Mouse (Mus musculus) MEL (cell line): Measurements from ENCODE around the gene Mia. TPM values are rescaled to one million over a fixed set of nuclear protein-coding genes. Genes with fewer than 3 reads are reported as not detected.

Experiments used
- DNase-seq: peaks from one replicate; pipeline ENCODE4 v3.0.0; 2011; ENCODE audit warnings: low read depth, low spot score
- H3K27ac ChIP-seq: 2 replicates; pipeline ENCODE4 v1.5.1; 2012; ENCODE audit warnings: low read depth, mild to moderate bottlenecking, control low read depth, low read length, moderate library complexity; ENCODE audit not compliant: control insufficient read depth
- H3K27me3 ChIP-seq, 2 experiments: fragments of 150-350 bp in 1 of 2; sonication (generic) in 1 of 2; 2 replicates each; pipeline ENCODE4 v1.6.1; 2012; ENCODE audit warnings: low read length in 2 of 2, mild to moderate bottlenecking in 2 of 2, improper control_type of control experiment in 1 of 2, moderate library complexity in 1 of 2; ENCODE audit not compliant: insufficient read depth in 2 of 2, control insufficient read depth in 1 of 2
- H3K36me3 ChIP-seq, 2 experiments: 2 replicates each; pipeline ENCODE4 v1.6.1; 2012 to 2014; ENCODE audit warnings: low read length in 2 of 2, improper control_type of control experiment in 1 of 2, inconsistent platforms in 1 of 2, mild to moderate bottlenecking in 1 of 2; ENCODE audit not compliant: insufficient read depth in 2 of 2, control insufficient read depth in 1 of 2
- H3K4me1 ChIP-seq, 2 experiments: fragments of 150-350 bp in 1 of 2; sonication (generic) in 1 of 2; 2 replicates each; pipeline ENCODE4 v1.6.1; 2012; ENCODE audit warnings: low read length in 2 of 2, improper control_type of control experiment in 1 of 2, mild to moderate bottlenecking in 1 of 2; ENCODE audit not compliant: insufficient read depth in 2 of 2, control insufficient read depth in 1 of 2
- H3K4me3 ChIP-seq, 2 experiments: fragments of 150-350 bp in 1 of 2; sonication (generic) in 1 of 2; 2 replicates each; pipeline ENCODE4 v1.5.1; 2012; ENCODE audit warnings: low read depth in 2 of 2, low read length in 2 of 2, mild to moderate bottlenecking in 2 of 2, moderate library complexity in 2 of 2, control low read depth in 1 of 2, improper control_type of control experiment in 1 of 2; ENCODE audit not compliant: control insufficient read depth in 1 of 2, insufficient read depth in 1 of 2
- H3K79me2 ChIP-seq: 2 replicates; pipeline ENCODE4 v1.6.1; 2012; ENCODE audit warnings: mild to moderate bottlenecking, low read length, moderate library complexity; ENCODE audit not compliant: control insufficient read depth, poor library complexity, insufficient read depth
- H3K9ac ChIP-seq: 2 replicates; pipeline ENCODE4 v1.6.1; 2012; ENCODE audit warnings: low read depth, mild to moderate bottlenecking, control low read depth, low read length, moderate library complexity; ENCODE audit not compliant: control insufficient read depth, poor library complexity, severe bottlenecking
- H3K9me3 ChIP-seq: fragments of 150-350 bp; sonication (generic); replicated peaks from 2 replicates; pipeline ENCODE4 v1.6.1; 2012; ENCODE audit warnings: mild to moderate bottlenecking, low read length, improper control_type of control experiment, moderate library complexity; ENCODE audit not compliant: insufficient read depth
- CHD1 ChIP-seq: IDR thresholded peaks from 2 replicates; pipeline ENCODE4 v1.6.1; 2012; ENCODE audit warnings: low read depth, mild to moderate bottlenecking, inconsistent platforms, low read length, improper control_type of control experiment
- CTCF ChIP-seq, 3 experiments: IDR thresholded peaks in 2 of 3; conservative IDR thresholded peaks in 1 of 3; 2 replicates each; pipeline ENCODE4 v1.5.1; 2011 to 2012; ENCODE audit warnings: low read length in 3 of 3, low read depth in 2 of 3, mild to moderate bottlenecking in 2 of 3, improper control_type of control experiment in 1 of 3, inconsistent platforms in 1 of 3, mixed read lengths in 1 of 3, moderate library complexity in 1 of 3; ENCODE audit not compliant: control insufficient read depth in 1 of 3, insufficient read depth in 1 of 3, poor library complexity in 1 of 3, severe bottlenecking in 1 of 3
- E2F4 ChIP-seq: IDR thresholded peaks from 2 replicates; pipeline ENCODE4 v1.6.1; 2011; ENCODE audit warnings: low read depth, low read length, improper control_type of control experiment, borderline replicate concordance
- EP300 ChIP-seq, 2 experiments: IDR thresholded peaks; 2 replicates each; pipeline ENCODE4 v1.6.1; 2011; ENCODE audit warnings: improper control_type of control experiment in 2 of 2, low read length in 2 of 2, low read depth in 1 of 2, mild to moderate bottlenecking in 1 of 2
- ETS1 ChIP-seq: IDR thresholded peaks from 2 replicates; pipeline ENCODE4 v1.6.1; 2012; ENCODE audit warnings: low read depth, mild to moderate bottlenecking, inconsistent platforms, low read length, improper control_type of control experiment, moderate library complexity
- GABPA ChIP-seq: IDR thresholded peaks from 2 replicates; pipeline ENCODE4 v1.6.1; 2012; ENCODE audit warnings: low read depth, mild to moderate bottlenecking, inconsistent platforms, low read length, improper control_type of control experiment, moderate library complexity
- HCFC1 ChIP-seq: IDR thresholded peaks from 2 replicates; pipeline ENCODE4 v1.6.1; 2012; ENCODE audit warnings: low read depth, mild to moderate bottlenecking, inconsistent platforms, low read length, improper control_type of control experiment, moderate library complexity
- JUND ChIP-seq: IDR thresholded peaks from 2 replicates; pipeline ENCODE4 v1.6.1; 2011; ENCODE audit warnings: low read depth, mild to moderate bottlenecking, improper control_type of control experiment, low read length
- MAFK ChIP-seq: IDR thresholded peaks from 2 replicates; pipeline ENCODE4 v1.6.1; 2011; ENCODE audit warnings: low read depth, mild to moderate bottlenecking, low read length, improper control_type of control experiment, borderline replicate concordance
- MAX ChIP-seq: IDR thresholded peaks from 2 replicates; pipeline ENCODE4 v1.6.1; 2011; ENCODE audit warnings: low read length, improper control_type of control experiment
- MEF2A ChIP-seq: IDR thresholded peaks from 2 replicates; pipeline ENCODE4 v1.6.1; 2014; ENCODE audit warnings: low read depth, mild to moderate bottlenecking, inconsistent platforms, low read length, improper control_type of control experiment; ENCODE audit not compliant: poor library complexity, insufficient replicate concordance, severe bottlenecking; ENCODE audit errors: extremely low read depth
- NELFE ChIP-seq: IDR thresholded peaks from 2 replicates; pipeline ENCODE4 v1.6.1; 2011; ENCODE audit warnings: low read depth, low read length, improper control_type of control experiment
- NRF1 ChIP-seq: IDR thresholded peaks from 2 replicates; pipeline ENCODE4 v1.6.1; 2014; ENCODE audit warnings: low read depth, mild to moderate bottlenecking, inconsistent platforms, low read length, improper control_type of control experiment, moderate library complexity; ENCODE audit not compliant: poor library complexity, insufficient read depth, severe bottlenecking
- POLR2AphosphoS2 ChIP-seq: IDR thresholded peaks from 2 replicates; pipeline ENCODE4 v1.6.1; 2011; ENCODE audit warnings: low read length, improper control_type of control experiment
- POLR2AphosphoS5 ChIP-seq: IDR thresholded peaks from 2 replicates; pipeline ENCODE4 v1.6.1; 2012; ENCODE audit warnings: low read depth, borderline replicate concordance, mild to moderate bottlenecking, inconsistent platforms, low read length, moderate library complexity, mixed read lengths
- RAD21 ChIP-seq: IDR thresholded peaks from 2 replicates; pipeline ENCODE4 v1.6.1; 2011; ENCODE audit warnings: mild to moderate bottlenecking, low read depth, low read length, improper control_type of control experiment
- SIN3A ChIP-seq: IDR thresholded peaks from 2 replicates; pipeline ENCODE4 v1.6.1; 2012; ENCODE audit warnings: low read length, improper control_type of control experiment, inconsistent platforms
- UBTF ChIP-seq: IDR thresholded peaks from 2 replicates; pipeline ENCODE4 v1.6.1; 2012; ENCODE audit warnings: low read depth, mild to moderate bottlenecking, inconsistent platforms, low read length, improper control_type of control experiment, moderate library complexity, borderline replicate concordance; ENCODE audit not compliant: insufficient read depth
- ZC3H11A ChIP-seq: IDR thresholded peaks from 2 replicates; pipeline ENCODE4 v1.6.1; 2012; ENCODE audit warnings: low read depth, mild to moderate bottlenecking, inconsistent platforms, low read length, improper control_type of control experiment
- ZMIZ1 ChIP-seq: IDR thresholded peaks from 2 replicates; pipeline ENCODE4 v1.6.1; 2012; ENCODE audit warnings: low read depth, mild to moderate bottlenecking, inconsistent platforms, low read length, improper control_type of control experiment, moderate library complexity
- ZNF384 ChIP-seq: IDR thresholded peaks from 2 replicates; pipeline ENCODE4 v1.6.1; 2012; ENCODE audit warnings: low read depth, mild to moderate bottlenecking, inconsistent platforms, low read length, improper control_type of control experiment
- polyA plus RNA-seq, 2 experiments: library from polyadenylated mRNA; stranded (reverse) in 1 of 2; unstranded in 1 of 2; fragments of >175 nt in 1 of 2; fragments of >200 nt in 1 of 2; gene quantifications; 2 replicates each; pipeline versions ENCODE4 v1.2.1 to v1.2.4; 2012; ENCODE audit warnings: low replicate concordance in 2 of 2, low read depth in 1 of 2; ENCODE audit not compliant: insufficient read length in 2 of 2, insufficient read depth in 1 of 2, missing spikeins in 1 of 2
- total RNA-seq: library from RNA; depleted of rRNA; stranded (reverse); fragments of 300-350 nt; gene quantifications from 2 replicates; pipeline ENCODE4 v1.2.3, GENCODE M21; 2012

Gene Mia
- total and polyA plus RNA-seq, 3 experiments, result 2.1 to 2.8 TPM; not detected in 1

DNA sequence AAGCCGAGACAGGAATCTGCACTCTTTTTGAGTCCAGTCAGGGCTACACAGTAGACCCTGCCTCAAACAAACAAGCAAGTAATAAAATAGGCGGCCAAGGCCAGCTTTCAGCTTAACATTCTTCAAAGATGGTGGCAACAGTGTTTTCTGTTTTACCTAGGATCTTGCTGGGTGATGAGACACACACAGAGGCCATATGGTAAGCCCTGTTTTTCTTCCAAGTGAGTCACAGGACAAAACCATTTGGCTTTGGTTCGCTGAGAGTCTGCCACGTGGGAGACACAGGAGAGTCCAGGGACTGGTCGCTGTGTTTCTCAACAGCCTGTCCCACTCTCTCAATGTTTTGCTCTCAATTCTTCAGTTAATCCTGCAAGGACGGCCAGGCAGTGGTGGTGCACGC, 37.6 kb upstream of the Mia start:
- H3K79me2 ChIP-seq, result no peaks in the 10 kb centered on the region
- no peaks in the 10 kb centered on the region for H3K27me3 ChIP-seq
- TF ChIP-seq JUND (no peak), UBTF (no peak), E2F4 (no peak), CHD1 (no peak), POLR2AphosphoS2 (no peak)
- H3K36me3 ChIP-seq, result peaks cover 0 to 9% of the 10 kb centered on the region in 2 experiments; a peak in 3 of 4 replicates
- H3K9me3 ChIP-seq, result no peaks in the 10 kb centered on the region
- DNase-seq, result no peak
- H3K4me1 ChIP-seq, result peaks cover 2 to 16% of the 10 kb centered on the region in 2 experiments; a peak in 3 of 4 replicates
- H3K4me3 ChIP-seq, result no peak overlapping the region
- no peak overlapping the region for H3K27ac ChIP-seq
- H3K9ac ChIP-seq, result no peak overlapping the region

DNA sequence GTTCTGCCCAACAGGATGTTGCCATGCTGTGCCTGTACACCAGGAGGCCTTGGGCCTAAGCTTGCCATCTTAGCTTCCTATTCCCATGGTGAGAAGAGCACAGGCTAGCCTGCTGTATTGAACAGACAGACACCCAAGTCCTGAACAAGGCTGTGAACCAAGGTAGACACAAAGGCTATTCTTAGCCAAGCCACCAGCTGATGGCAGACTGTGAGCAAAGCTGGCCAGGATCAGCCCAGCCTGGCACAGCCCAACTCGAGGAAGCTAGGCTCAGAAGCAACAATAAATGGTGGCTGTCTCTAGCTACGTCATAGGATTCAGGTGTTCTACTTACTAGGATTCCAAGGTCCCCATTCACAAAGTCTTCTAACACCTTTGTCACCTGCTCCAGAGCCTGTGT, 31.7 kb upstream of the Mia start:
- Histone ChIP-seq H3K9me3 (no peaks in the 10 kb centered on the region), H3K79me2 (no peaks in the 10 kb centered on the region), H3K36me3 (no peaks in the 10 kb centered on the region; a peak in 1 of 4 replicates), H3K4me1 (no peaks in the 10 kb centered on the region), H3K27ac (no peak overlapping the region), H3K27me3 (no peaks in the 10 kb centered on the region), H3K9ac (no peak overlapping the region), H3K4me3 (no peak overlapping the region)
- TF ChIP-seq RAD21, result no peak
- TF ChIP-seq POLR2AphosphoS5, result no peak
- no peak for TF ChIP-seq POLR2AphosphoS2
- TF ChIP-seq MAX, result no peak
- TF ChIP-seq MAFK, result no peak
- no peak for TF ChIP-seq UBTF
- no peak for DNase-seq

DNA sequence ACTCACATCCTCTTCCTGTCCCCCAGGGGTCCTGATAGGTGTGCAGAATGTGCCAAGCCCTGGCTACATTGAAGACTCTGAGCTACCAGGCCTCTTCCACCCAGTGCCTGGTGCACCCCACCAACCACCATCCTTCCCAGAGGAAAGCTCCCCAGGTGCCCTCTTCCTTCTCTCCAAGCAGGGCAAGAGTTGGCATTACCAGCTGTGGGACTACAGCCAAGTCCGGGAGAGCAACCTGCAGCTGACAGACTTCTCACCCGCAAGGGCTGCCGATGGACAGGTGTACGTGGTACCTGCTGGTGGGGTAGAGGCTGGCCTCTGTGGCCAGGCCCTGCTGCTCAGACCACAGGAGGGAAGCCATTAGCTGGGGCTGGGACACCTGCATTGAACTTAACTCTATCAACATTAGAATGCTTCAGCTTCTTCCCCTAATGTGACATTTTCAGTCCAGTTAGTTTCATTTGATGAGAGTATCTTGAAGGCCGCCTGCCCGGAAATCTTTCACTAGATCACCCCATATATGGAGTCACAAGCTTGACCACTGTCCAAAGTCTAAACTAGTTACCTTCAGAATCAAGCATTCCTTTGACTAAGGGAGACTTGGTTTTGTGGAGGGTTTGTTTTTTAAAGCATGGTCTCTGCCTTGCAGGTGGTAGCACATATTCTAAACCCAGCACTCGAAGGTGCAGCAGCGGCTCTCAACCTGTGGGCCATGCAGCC, 22.9 kb upstream of the Mia start:
- no peak overlapping the region for H3K9ac ChIP-seq
- DNase-seq, result no peak
- no peaks in the 10 kb centered on the region; a peak in 1 of 4 replicates for H3K4me1 ChIP-seq
- H3K79me2 ChIP-seq, result no peaks in the 10 kb centered on the region
- no peaks in the 10 kb centered on the region for H3K27me3 ChIP-seq
- no peak overlapping the region for H3K27ac ChIP-seq
- no peak for TF ChIP-seq E2F4
- TF ChIP-seq ZMIZ1, result no peak
- no peak for TF ChIP-seq UBTF
- no peak for TF ChIP-seq HCFC1
- no peak for TF ChIP-seq CTCF (IDR thresholded peaks at IDR 0.05 in 2 of 3, conservative IDR thresholded peaks at IDR 0.05 in 1 of 3; ENCODE audit: control insufficient read depth in 1 of 3, insufficient read depth in 1 of 3, low read depth in 2 of 3, low read length in 3 of 3, poor library complexity in 1 of 3, severe bottlenecking in 1 of 3)
- TF ChIP-seq EP300 (IDR thresholded peaks at IDR 0.05; ENCODE audit: low read depth in 1 of 2, low read length in 2 of 2), result no peak
- no peak for TF ChIP-seq NRF1
- TF ChIP-seq MAX, result no peak
- TF ChIP-seq ZC3H11A, result no peak
- TF ChIP-seq ZNF384, result no peak
- no peak for TF ChIP-seq GABPA
- TF ChIP-seq SIN3A, result no peak
- no peak for TF ChIP-seq ETS1
- TF ChIP-seq MEF2A, result no peak
- no peak for TF ChIP-seq NELFE
- H3K4me3 ChIP-seq, result no peak overlapping the region
- H3K9me3 ChIP-seq, result no peaks in the 10 kb centered on the region
- no peaks in the 10 kb centered on the region for H3K36me3 ChIP-seq
